Comparison of ENCODE assay signal across 14 mouse cellular contexts in genomic region chr15:27304256-27304655, GRCm38 (mm10).
DNase-seq lines count a peak whose midpoint lies in the region; ATAC-seq and TF ChIP-seq lines count a peak whose summit lies in the region.
"Had no signal": no experiment of that assay in that cellular context is flagged by ENCODE, and none has a peak within 500 bp of the region (broad histone marks: within the 10 kb centered on the region; RNA-seq: fewer than 3 reads in every experiment).

No protein-coding gene starts in this region.

- no peaks in the 10 kb centered on the region for H3K4me1 ChIP-seq in neural tube, embryonic 11.5 days (ENCODE audit: control insufficient read depth, insufficient read depth, low read length)
- no peaks in the 10 kb centered on the region for H3K4me1 ChIP-seq in forebrain, postnatal 0 days (ENCODE audit: insufficient read depth)

- H3K9me3 ChIP-seq in neural tube, embryonic 11.5 days (ENCODE audit: control insufficient read depth, low read length): no peaks in the 10 kb centered on the region
- no peaks in the 10 kb centered on the region for H3K9me3 ChIP-seq in forebrain, postnatal 0 days (ENCODE audit: low read length)

- no peak overlapping the region for H3K4me3 ChIP-seq in neural tube, embryonic 11.5 days (ENCODE audit: low read depth, low read length)
- no peak overlapping the region for H3K4me3 ChIP-seq in forebrain, postnatal 0 days (ENCODE audit: low read depth, low read length)

- no peak overlapping the region for H3K4me2 ChIP-seq in neural tube, embryonic 11.5 days (ENCODE audit: low read depth)
- no peak overlapping the region for H3K4me2 ChIP-seq in forebrain, postnatal 0 days (ENCODE audit: low read depth)

- H3K36me3 ChIP-seq in neural tube, embryonic 11.5 days (ENCODE audit: control insufficient read depth, insufficient read depth, low read length): no peaks in the 10 kb centered on the region
- H3K36me3 ChIP-seq in forebrain, postnatal 0 days (ENCODE audit: insufficient read depth): no peaks in the 10 kb centered on the region

- no peaks in the 10 kb centered on the region for H3K27me3 ChIP-seq in neural tube, embryonic 11.5 days (ENCODE audit: control insufficient read depth, insufficient read depth, low read length)
- H3K27me3 ChIP-seq in forebrain, postnatal 0 days (ENCODE audit: insufficient read depth, low read length): no peaks in the 10 kb centered on the region

- no peak for DNase-seq in neural tube, embryonic 11.5 days (ENCODE audit: low spot score)
- DNase-seq in neural tube, embryonic 10.5 days (ENCODE audit: extremely low spot score, low spot score): no peak
- DNase-seq in ZHBTc4 (ENCODE audit: low read depth, low spot score): peak; percentile 95
- DNase-seq in forebrain, postnatal 0 days: no peak
- DNase-seq in testis, postnatal 14 days (ENCODE audit: low spot score): peak; percentile 68
- DNase-seq in heart, adult 9 months (ENCODE audit: low spot score in 2 of 2): no peak
- no peak for DNase-seq in kidney, adult 8-10 months
- DNase-seq: adrenal gland, postnatal 14 days; cerebellum, adult 11 months; layer of hippocampus, postnatal 36 days; thymus, postnatal 25 days had no signal

- no peak overlapping the region for H3K9ac ChIP-seq in neural tube, embryonic 11.5 days (ENCODE audit: low read length)
- H3K9ac ChIP-seq in forebrain, postnatal 0 days: no peak overlapping the region
- H3K9ac ChIP-seq: liver, embryonic 14.5 days had no signal

- H3K27ac ChIP-seq in neural tube, embryonic 11.5 days (ENCODE audit: low read depth, low read length): no peak overlapping the region
- no peak overlapping the region for H3K27ac ChIP-seq in forebrain, postnatal 0 days (ENCODE audit: low read depth, low read length)
- H3K27ac ChIP-seq: kidney, postnatal 0 days; liver, embryonic 14.5 days; macrophage had no signal

- ATAC-seq in neural tube, embryonic 11.5 days (ENCODE audit: insufficient read depth, low FRiP score, low TSS enrichment): peak; percentile 55; the same call in 1 of the 2 replicates
- ATAC-seq in forebrain, postnatal 0 days: peak; percentile 50; the same call in 1 of the 2 replicates

- TF ChIP-seq CTCF in forebrain, postnatal 0 days (IDR thresholded peaks at IDR 0.05; ENCODE audit: low read depth): no peak

- WGBS in neural tube, embryonic 11.5 days: 67% methylated on average over 7 of the region's 7 CpGs
- 63% methylated on average over 7 of the region's 7 CpGs for WGBS in forebrain, postnatal 0 days

Comparison
In these comparisons a context has a peak if more than half of its experiments do, and no peak if none do; other contexts are left out.
1. DNase-seq: peak in ZHBTc4 (single experiment) and testis, postnatal 14 days (single experiment); none in neural tube, embryonic 11.5 days (single experiment), neural tube, embryonic 10.5 days (single experiment), forebrain, postnatal 0 days (single experiment), heart, adult 9 months (0 of 2) and kidney, adult 8-10 months (0 of 2).